In the genomic region with DNA sequence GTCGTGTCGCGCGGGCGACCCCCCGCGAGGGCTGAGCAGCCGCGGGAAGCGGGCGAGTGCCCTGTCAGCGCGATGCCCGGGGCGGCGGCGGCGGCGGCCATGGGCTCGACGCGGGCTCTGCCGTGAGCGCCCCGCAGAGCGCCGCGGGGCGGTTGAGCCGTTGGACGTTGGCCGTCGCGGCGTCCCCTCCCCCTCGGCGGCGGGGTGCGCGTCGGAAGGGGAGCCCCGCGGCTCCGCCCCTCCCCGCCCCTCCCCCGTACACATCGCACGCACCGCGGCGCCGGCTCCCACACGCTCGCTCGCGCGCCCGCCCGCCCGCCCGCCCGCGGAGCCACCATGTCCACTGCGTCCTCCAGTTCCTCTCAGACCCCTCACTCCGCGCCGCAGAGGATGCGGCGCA, we compare ENCODE assay signal across 8 mouse cellular contexts. TPM values are rescaled to one million over a fixed set of nuclear protein-coding genes. Genes with fewer than 3 reads are reported as not detected.
DNase-seq lines count a peak whose midpoint lies in the region; ATAC-seq and TF ChIP-seq lines count a peak whose summit lies in the region.

A gene (plus strand): TSS at position 50 of the 400 bp plus-strand sequence.

- H3K27ac ChIP-seq in cerebellum, adult 2 months (ENCODE audit: insufficient read depth, low read length), result peak within 1 kb of the TSS; percentile 99
- peak within 1 kb of the TSS; percentile 99 for H3K27ac ChIP-seq in forebrain, embryonic 15.5 days (replicated peaks)
- H3K27ac ChIP-seq in hindbrain, embryonic 16.5 days (ENCODE audit: low read depth, low read length), result peak within 1 kb of the TSS; percentile 100

- ATAC-seq in forebrain, embryonic 15.5 days (replicated peaks), result peak; percentile 85
- ATAC-seq in hindbrain, embryonic 16.5 days, result peak; percentile 87
- 0 out of 2 replicates have a peak, but pooled peaks have one; percentile 8 for ATAC-seq in megakaryocyte-erythroid progenitor cell, adult 5-6 weeks (replicated peaks; ENCODE audit: low FRiP score, low TSS enrichment, poor library complexity, severe bottlenecking)

- no peaks in the 10 kb centered on the region for H3K9me3 ChIP-seq in forebrain, embryonic 15.5 days
- no peaks in the 10 kb centered on the region for H3K9me3 ChIP-seq in hindbrain, embryonic 16.5 days (ENCODE audit: control insufficient read depth, low read length)

- TF ChIP-seq POLR2A in cerebellum, adult 2 months (IDR thresholded peaks at IDR 0.05; ENCODE audit: borderline replicate concordance, insufficient read depth, low read length), result no peak

- peak in 1 of 2 experiments; percentile 83 for DNase-seq in cerebellum, adult 2 months
- DNase-seq in cerebellum, adult 8-10 months, result no peak
- DNase-seq in adrenal gland, postnatal 4 days (ENCODE audit: low spot score in 2 of 2), result peak in 1 of 2 experiments; percentile 38
- peak; percentile 80 for DNase-seq in left cerebral cortex, postnatal 4 days
- peak; percentile 81 for DNase-seq in right cerebral cortex, postnatal 25 days

- peaks cover 2% of the 10 kb centered on the region; the same call in 1 of the 2 replicates for H3K4me1 ChIP-seq in cerebellum, adult 2 months (ENCODE audit: control insufficient read depth, insufficient read depth, low read length)
- peaks cover 36% of the 10 kb centered on the region for H3K4me1 ChIP-seq in forebrain, embryonic 15.5 days
- peaks cover 17% of the 10 kb centered on the region for H3K4me1 ChIP-seq in hindbrain, embryonic 16.5 days (ENCODE audit: control insufficient read depth, insufficient read depth, low read depth, low read length)

- H3K4me3 ChIP-seq in cerebellum, adult 2 months (replicated peaks; ENCODE audit: insufficient read depth, low read depth, low read length), result peak within 1 kb of the TSS; percentile 87
- peak within 1 kb of the TSS; percentile 95 for H3K4me3 ChIP-seq in forebrain, embryonic 15.5 days
- H3K4me3 ChIP-seq in hindbrain, embryonic 16.5 days (ENCODE audit: low read length), result peak within 1 kb of the TSS; percentile 97

- no peaks in the 10 kb centered on the region for H3K27me3 ChIP-seq in cerebellum, adult 2 months (ENCODE audit: control insufficient read depth, insufficient read depth, low read length)
- H3K27me3 ChIP-seq in forebrain, embryonic 15.5 days, result no peaks in the 10 kb centered on the region
- H3K27me3 ChIP-seq in hindbrain, embryonic 16.5 days (replicated peaks; ENCODE audit: control insufficient read depth, insufficient read depth, low read length), result no peaks in the 10 kb centered on the region

- TF ChIP-seq CTCF in cerebellum, adult 2 months (IDR thresholded peaks at IDR 0.05; ENCODE audit: borderline replicate concordance, insufficient read depth, low read depth, low read length), result no peak

- no peaks in the 10 kb centered on the region for H3K36me3 ChIP-seq in forebrain, embryonic 15.5 days
- no peaks in the 10 kb centered on the region for H3K36me3 ChIP-seq in hindbrain, embryonic 16.5 days (ENCODE audit: control insufficient read depth, insufficient read depth, low read length)

- under 1% methylated on average over 43 of the region's 69 CpGs for WGBS in cerebellum, adult 2 months
- WGBS in forebrain, embryonic 15.5 days, result under 1% methylated on average over 43 of the region's 69 CpGs
- WGBS in hindbrain, embryonic 16.5 days, result 2% methylated on average over 18 of the region's 69 CpGs

- intact Hi-C loops in left cerebral cortex, postnatal 4 days (cut with DNase I), result no loop called here

- peak within 1 kb of the TSS; percentile 95 for H3K9ac ChIP-seq in forebrain, embryonic 15.5 days (replicated peaks)
- H3K9ac ChIP-seq in hindbrain, embryonic 16.5 days (ENCODE audit: low read depth, low read length), result peak within 1 kb of the TSS; percentile 95

- H3K4me2 ChIP-seq in forebrain, embryonic 15.5 days (replicated peaks), result peak within 1 kb of the TSS; percentile 65
- H3K4me2 ChIP-seq in hindbrain, embryonic 16.5 days (ENCODE audit: low read length), result peak within 1 kb of the TSS; percentile 79

RNA-seq across cellular contexts. Expression of the gene that starts here (rescaled TPM):
- 12.2 and 18.0 TPM in 2 replicates for polyA plus RNA-seq in cerebellum, adult 2 months (2012; rRNA removed)
- total RNA-seq in adrenal gland, postnatal 4 days (2021), result 10 to 100 TPM; 31.6 to 33.3 TPM
- 16.9 and 19.0 TPM in 2 replicates for polyA plus RNA-seq in forebrain, embryonic 15.5 days (2015; fragmentation: Nextera tagmentation; extraction: Ambion mirVana)
- polyA plus RNA-seq in hindbrain, embryonic 16.5 days (2015; fragmentation: Nextera tagmentation; extraction: Ambion mirVana), result 3.7 and 3.9 TPM in 2 replicates
- total RNA-seq in left cerebral cortex, postnatal 4 days (2021), result 10 to 100 TPM; 56.5 to 57.4 TPM
- total RNA-seq in megakaryocyte-erythroid progenitor cell, adult 5-6 weeks (2014; fragmentation: Nextera tagmentation), result 11.0 and 16.9 TPM in 2 replicates
- total RNA-seq in megakaryocyte-erythroid progenitor cell, adult 5-6 weeks (2017), result 3.0 and 7.0 TPM in 2 replicates

Comparison
In these comparisons a context has a peak if more than half of its experiments do, and no peak if none do; other contexts are left out.
1. ATAC-seq: peak in every context shown above with its lines; median percentile 87 in hindbrain, embryonic 16.5 days; 85 in forebrain, embryonic 15.5 days; 8 in megakaryocyte-erythroid progenitor cell, adult 5-6 weeks.